Mouse (Mus musculus) CH12.LX (cell line): Measurements from ENCODE around the gene Pmch. TPM values are rescaled to one million over a fixed set of nuclear protein-coding genes. Genes with fewer than 3 reads are reported as not detected.
A peak's percentile ranks its signal among the peaks of the same experiment; 100 is the strongest.

ENCODE experiments used
- DNase-seq: peaks from one replicate; pipeline ENCODE4 v3.0.0-alpha.2; 2013; ENCODE audit errors: extremely low read depth
- H3K27ac ChIP-seq: 2 replicates; pipeline ENCODE4 v1.5.1; 2012; ENCODE audit warnings: low read depth, mild to moderate bottlenecking, control low read depth, moderate library complexity; ENCODE audit not compliant: insufficient read depth
- H3K27me3 ChIP-seq: replicated peaks from 2 replicates; pipeline ENCODE3; 2012; ENCODE audit warnings: inconsistent platforms
- H3K36me3 ChIP-seq, 2 experiments: replicated peaks in 1 of 2; 2 replicates each; pipeline versions ENCODE3 to v1.6.1; 2012; ENCODE audit warnings: inconsistent platforms in 1 of 2, low read length in 1 of 2, mild to moderate bottlenecking in 1 of 2, mixed read lengths in 1 of 2, moderate library complexity in 1 of 2; ENCODE audit not compliant: control insufficient read depth in 1 of 2, insufficient read depth in 1 of 2
- H3K4me1 ChIP-seq, 2 experiments: 2 replicates each; pipeline ENCODE4 v1.6.1; 2012; ENCODE audit warnings: inconsistent platforms in 1 of 2, moderate library complexity in 1 of 2; ENCODE audit not compliant: insufficient read depth in 2 of 2, control insufficient read depth in 1 of 2
- H3K4me2 ChIP-seq: 2 replicates; pipeline ENCODE4 v1.6.1; 2012; ENCODE audit warnings: low read depth, mild to moderate bottlenecking, control low read depth; ENCODE audit not compliant: poor library complexity, insufficient read depth, severe bottlenecking
- H3K4me3 ChIP-seq, 3 experiments: fragments of 150-350 bp in 1 of 3; sonication (generic) in 1 of 3; replicated peaks in 1 of 3; 2 replicates each; pipeline versions ENCODE3 to v1.5.1; 2011 to 2012; ENCODE audit warnings: low read depth in 2 of 3, low read length in 2 of 3, mild to moderate bottlenecking in 2 of 3, moderate library complexity in 2 of 3, control low read depth in 1 of 3, improper control_type of control experiment in 1 of 3, inconsistent platforms in 1 of 3, mixed read lengths in 1 of 3; ENCODE audit not compliant: poor library complexity in 1 of 3
- H3K79me2 ChIP-seq: replicated peaks from 2 replicates; pipeline ENCODE4 v1.6.1; 2012; ENCODE audit warnings: mild to moderate bottlenecking, moderate library complexity; ENCODE audit not compliant: control insufficient read depth, poor library complexity, insufficient read depth, severe bottlenecking; ENCODE audit errors: extremely low read depth
- H3K9ac ChIP-seq: 2 replicates; pipeline ENCODE4 v1.6.1; 2012; ENCODE audit warnings: low read depth, mild to moderate bottlenecking, control low read depth, moderate library complexity; ENCODE audit not compliant: insufficient read depth
- H3K9me3 ChIP-seq: replicated peaks from 2 replicates; pipeline ENCODE3; 2012; ENCODE audit warnings: low read length, inconsistent platforms, mixed read lengths
- BHLHE40 ChIP-seq: IDR thresholded peaks from 2 replicates; pipeline ENCODE4 v1.6.1; 2011; ENCODE audit warnings: mild to moderate bottlenecking, low read depth, low read length, improper control_type of control experiment
- CHD1 ChIP-seq: IDR thresholded peaks from 2 replicates; pipeline ENCODE4 v1.6.1; 2012; ENCODE audit warnings: low read depth, low read length, improper control_type of control experiment, inconsistent platforms
- CHD2 ChIP-seq: IDR thresholded peaks from 2 replicates; pipeline ENCODE4 v1.6.1; 2011; ENCODE audit warnings: low read length, improper control_type of control experiment
- ELF1 ChIP-seq: IDR thresholded peaks from 2 replicates; pipeline ENCODE4 v1.6.1; 2014; ENCODE audit warnings: low read depth, mild to moderate bottlenecking, inconsistent platforms, low read length, improper control_type of control experiment
- GABPA ChIP-seq: IDR thresholded peaks from 2 replicates; pipeline ENCODE4 v1.6.1; 2012; ENCODE audit warnings: low read depth, low read length, improper control_type of control experiment, inconsistent platforms; ENCODE audit not compliant: insufficient replicate concordance
- HCFC1 ChIP-seq: IDR thresholded peaks from 2 replicates; pipeline ENCODE4 v1.6.1; 2012; ENCODE audit warnings: low read depth, mild to moderate bottlenecking, inconsistent platforms, low read length, improper control_type of control experiment
- JUN ChIP-seq: IDR thresholded peaks from 2 replicates; pipeline ENCODE4 v1.6.1; 2011; ENCODE audit warnings: low read depth, mild to moderate bottlenecking, low read length, improper control_type of control experiment, moderate library complexity; ENCODE audit not compliant: insufficient read depth
- JUND ChIP-seq: conservative IDR thresholded peaks from 2 replicates; pipeline ENCODE4 v1.6.1; 2011; ENCODE audit warnings: low read depth, low read length, improper control_type of control experiment
- KAT2A ChIP-seq: IDR thresholded peaks from 2 replicates; pipeline ENCODE4 v1.6.1; 2012; ENCODE audit warnings: low read length, improper control_type of control experiment, inconsistent platforms; ENCODE audit not compliant: insufficient replicate concordance
- MAX ChIP-seq: IDR thresholded peaks from 2 replicates; pipeline ENCODE4 v1.6.1; 2011; ENCODE audit warnings: low read length, improper control_type of control experiment
- MAZ ChIP-seq: IDR thresholded peaks from 2 replicates; pipeline ENCODE4 v1.6.1; 2012; ENCODE audit warnings: low read depth, mild to moderate bottlenecking, inconsistent platforms, low read length, improper control_type of control experiment, moderate library complexity
- MEF2A ChIP-seq: IDR thresholded peaks from 2 replicates; pipeline ENCODE4 v1.6.1; 2014; ENCODE audit warnings: low read depth, mild to moderate bottlenecking, inconsistent platforms, low read length, improper control_type of control experiment, borderline replicate concordance
- MYC ChIP-seq: IDR thresholded peaks from 2 replicates; pipeline ENCODE4 v1.6.1; 2011; ENCODE audit warnings: low read depth, mild to moderate bottlenecking, improper control_type of control experiment, low read length
- PAX5 ChIP-seq: IDR thresholded peaks from 2 replicates; pipeline ENCODE4 v1.6.1; 2012; ENCODE audit warnings: low read length, inconsistent platforms, mixed read lengths
- POLR2AphosphoS2 ChIP-seq: IDR thresholded peaks from 2 replicates; pipeline ENCODE4 v1.6.1; 2011; ENCODE audit warnings: low read depth, low read length, improper control_type of control experiment
- RAD21 ChIP-seq: IDR thresholded peaks from 2 replicates; pipeline ENCODE4 v1.6.1; 2011; ENCODE audit warnings: low read depth, mild to moderate bottlenecking, low read length, improper control_type of control experiment, moderate library complexity
- SIN3A ChIP-seq: IDR thresholded peaks from 2 replicates; pipeline ENCODE4 v1.6.1; 2012; ENCODE audit warnings: low read length, improper control_type of control experiment, inconsistent platforms
- SMC3 ChIP-seq: IDR thresholded peaks from 2 replicates; pipeline ENCODE4 v1.6.1; 2011; ENCODE audit warnings: low read depth, low read length, improper control_type of control experiment
- TCF12 ChIP-seq: IDR thresholded peaks from 2 replicates; pipeline ENCODE4 v1.6.1; 2014; ENCODE audit warnings: low read depth, mild to moderate bottlenecking, inconsistent platforms, low read length, improper control_type of control experiment
- UBTF ChIP-seq: IDR thresholded peaks from 2 replicates; pipeline ENCODE4 v1.6.1; 2012; ENCODE audit warnings: low read depth, mild to moderate bottlenecking, inconsistent platforms, low read length, improper control_type of control experiment, moderate library complexity
- USF1 ChIP-seq: IDR thresholded peaks from 2 replicates; pipeline ENCODE4 v1.6.1; 2014; ENCODE audit warnings: low read depth, mild to moderate bottlenecking, inconsistent platforms, low read length, improper control_type of control experiment
- ZC3H11A ChIP-seq: IDR thresholded peaks from 2 replicates; pipeline ENCODE4 v1.6.1; 2012; ENCODE audit warnings: low read depth, mild to moderate bottlenecking, inconsistent platforms, low read length, improper control_type of control experiment
- ZNF384 ChIP-seq: IDR thresholded peaks from 2 replicates; pipeline ENCODE4 v1.6.1; 2012; ENCODE audit warnings: low read depth, low read length, improper control_type of control experiment, inconsistent platforms
- dilution Hi-C: fragments of 300-500 bp; cut with MboI; formaldehyde crosslinking; loops from 2 replicates; pipeline ENCODE4 v1.14.3; 2020; ENCODE audit warnings: low sequenced_read_pairs; ENCODE audit not compliant: extremely low pct_unique_long_range_greater_than_20kb, extremely low pct_ligation_motif_present
- in situ Hi-C: fragments of 300-500 bp; cut with MboI; formaldehyde crosslinking; loops from 3 replicates; pipeline ENCODE4 v1.14.3; 2019; ENCODE audit warnings: low sequenced_read_pairs, low pct_ligation_motif_present, low pct_unique_long_range_greater_than_20kb, mixed read lengths
- polyA plus RNA-seq: library from polyadenylated mRNA; unstranded; fragments of >175 nt; gene quantifications from 2 replicates; pipeline ENCODE4 v1.2.1, GENCODE M21; 2012; ENCODE audit warnings: low read depth; ENCODE audit not compliant: insufficient read length
- total RNA-seq, 2 experiments: library from RNA; depleted of rRNA; stranded (reverse); fragments of 300-350 nt in 1 of 2; fragments of >200 nt in 1 of 2; gene quantifications; 2 replicates each; pipeline ENCODE4 v1.2.3; 2012 to 2014

Gene Pmch
- total RNA-seq (2012; rRNA removed) = 0.17 TPM in 1 of 2 replicates, not detected in the other
- total RNA-seq (2014; rRNA removed) = not detected in 2 replicates
- 0.41 TPM in 1 of 2 replicates, not detected in the other for polyA plus RNA-seq

- dilution Hi-C loops = no loop called here
These were observed at the start of gene Pmch for GRCm38 (mm10) chr10:88090772-88091171. Gene Pmch (plus strand): TSS chr10:88091072.

GRCm38 (mm10) chr10:88044297-88044696 is 46.6 kb upstream of the Pmch start:
- Histone ChIP-seq H3K4me3 (no peak overlapping the region), H3K9me3 (no peaks in the 10 kb centered on the region)
- TF ChIP-seq SIN3A (no peak), MAX (no peak), CHD2 (no peak), ZNF384 (no peak), ELF1 (no peak), BHLHE40 (no peak), POLR2AphosphoS2 (no peak), JUN (no peak), MEF2A (no peak), HCFC1 (no peak), MAZ (no peak), UBTF (no peak), ZC3H11A (no peak), GABPA (no peak), KAT2A (no peak), TCF12 (no peak), SMC3 (no peak), PAX5 (no peak), CHD1 (no peak), RAD21 (no peak)
- TF ChIP-seq, all 38 proteins: peak for 0
- no peaks in the 10 kb centered on the region for H3K36me3 ChIP-seq
- dilution Hi-C loops (no loop called here), in situ Hi-C loops (no loop called here)
- H3K79me2 ChIP-seq = no peaks in the 10 kb centered on the region
- no peak overlapping the region for H3K27ac ChIP-seq
- H3K27me3 ChIP-seq = peaks cover 21% of the 10 kb centered on the region
- H3K4me1 ChIP-seq = no peaks in the 10 kb centered on the region
- DNase-seq = no peak
- H3K4me2 ChIP-seq = no peak overlapping the region
- no peak overlapping the region for H3K9ac ChIP-seq

More at GRCm38 (mm10) chr10:88090772-88091171, at the start of gene Pmch:
- no peaks in the 10 kb centered on the region for H3K27me3 ChIP-seq
- no peaks in the 10 kb centered on the region for H3K79me2 ChIP-seq
- no peak within 1 kb of the TSS for H3K27ac ChIP-seq
- no peaks in the 10 kb centered on the region for H3K9me3 ChIP-seq
- no peaks in the 10 kb centered on the region for H3K4me1 ChIP-seq
- H3K36me3 ChIP-seq = peaks cover 5 to 27% of the 10 kb centered on the region in 2 experiments
- in situ Hi-C loops = no loop called here
- H3K9ac ChIP-seq = no peak within 1 kb of the TSS
- no peak within 1 kb of the TSS for H3K4me2 ChIP-seq
- no peak for DNase-seq
- TF ChIP-seq SMC3 = no peak
- TF ChIP-seq POLR2AphosphoS2 = no peak
- TF ChIP-seq USF1 = no peak
- 0 out of 2 replicates have a peak, but pooled peaks have one; percentile 23 for TF ChIP-seq JUND
- no peak for TF ChIP-seq KAT2A
- TF ChIP-seq MYC = no peak
- TF ChIP-seq JUN = no peak
- no peak within 1 kb of the TSS for H3K4me3 ChIP-seq
